Mouse (Mus musculus): ENCODE measurements around the gene Wdr46. TPM values are rescaled to one million over a fixed set of nuclear protein-coding genes. Genes with fewer than 3 reads are reported as not detected.

The Wdr46 gene
- total and polyA plus RNA-seq, 3 experiments: 39.8 to 72.4 (median 49.7) TPM

DNA sequence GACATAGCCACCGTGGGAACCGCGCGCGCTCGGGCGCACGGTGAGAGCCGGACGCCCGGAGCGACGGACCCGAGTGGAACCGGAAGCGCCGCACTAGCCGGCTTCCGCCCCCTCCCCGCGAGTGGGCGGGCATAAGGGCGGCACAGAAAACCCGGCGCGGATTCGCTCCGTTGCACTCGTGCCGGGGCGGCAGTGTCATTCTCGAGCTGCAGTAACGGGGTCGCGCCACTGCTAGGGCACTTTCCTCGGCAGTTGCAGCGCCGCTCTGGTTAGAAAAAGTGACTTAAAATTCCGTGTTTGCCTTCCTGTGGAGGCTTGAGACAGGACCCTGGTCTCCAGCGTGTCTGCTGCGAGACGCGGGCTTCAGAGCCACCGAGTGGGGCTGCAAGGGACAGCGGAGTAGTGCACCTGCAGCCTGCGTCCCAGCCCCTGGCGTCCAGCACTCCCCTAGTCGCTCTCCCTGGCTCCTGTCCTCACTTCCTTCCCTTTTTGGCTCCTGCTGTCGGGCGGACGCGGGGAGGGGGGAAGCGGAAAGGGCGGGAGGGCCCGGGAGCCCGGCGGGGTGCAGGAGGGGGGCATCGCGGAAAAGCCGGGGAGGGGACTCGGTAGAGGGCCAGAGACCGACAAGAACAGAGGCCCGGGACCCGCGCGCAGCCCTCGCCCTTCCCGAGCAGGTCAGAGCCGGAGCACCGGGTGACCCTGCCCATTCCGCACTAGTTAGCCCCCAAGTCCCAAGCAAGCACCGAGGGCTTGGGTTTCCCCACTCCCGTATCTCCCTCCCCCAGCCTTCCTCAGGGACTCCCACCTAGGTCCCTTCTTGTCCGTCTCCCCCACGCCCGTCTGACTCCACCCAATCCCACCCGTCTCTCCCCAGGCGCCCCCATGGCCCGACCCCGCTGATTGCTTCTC lies 10.8 kb upstream of the Wdr46 start, which contains the start of gene Rgl2 (continued):
- peak; percentile 100 for TF ChIP-seq MAZ (IDR thresholded peaks at IDR 0.05; ENCODE audit: low read depth, low read length)
- TF ChIP-seq NRF1 (IDR thresholded peaks at IDR 0.05; ENCODE audit: low read depth, low read length): 0 out of 2 replicates have a peak, but pooled peaks have one; percentile 20
- TF ChIP-seq ZKSCAN1 (IDR thresholded peaks at IDR 0.05; ENCODE audit: borderline replicate concordance, low read depth, low read length): no peak

DNA sequence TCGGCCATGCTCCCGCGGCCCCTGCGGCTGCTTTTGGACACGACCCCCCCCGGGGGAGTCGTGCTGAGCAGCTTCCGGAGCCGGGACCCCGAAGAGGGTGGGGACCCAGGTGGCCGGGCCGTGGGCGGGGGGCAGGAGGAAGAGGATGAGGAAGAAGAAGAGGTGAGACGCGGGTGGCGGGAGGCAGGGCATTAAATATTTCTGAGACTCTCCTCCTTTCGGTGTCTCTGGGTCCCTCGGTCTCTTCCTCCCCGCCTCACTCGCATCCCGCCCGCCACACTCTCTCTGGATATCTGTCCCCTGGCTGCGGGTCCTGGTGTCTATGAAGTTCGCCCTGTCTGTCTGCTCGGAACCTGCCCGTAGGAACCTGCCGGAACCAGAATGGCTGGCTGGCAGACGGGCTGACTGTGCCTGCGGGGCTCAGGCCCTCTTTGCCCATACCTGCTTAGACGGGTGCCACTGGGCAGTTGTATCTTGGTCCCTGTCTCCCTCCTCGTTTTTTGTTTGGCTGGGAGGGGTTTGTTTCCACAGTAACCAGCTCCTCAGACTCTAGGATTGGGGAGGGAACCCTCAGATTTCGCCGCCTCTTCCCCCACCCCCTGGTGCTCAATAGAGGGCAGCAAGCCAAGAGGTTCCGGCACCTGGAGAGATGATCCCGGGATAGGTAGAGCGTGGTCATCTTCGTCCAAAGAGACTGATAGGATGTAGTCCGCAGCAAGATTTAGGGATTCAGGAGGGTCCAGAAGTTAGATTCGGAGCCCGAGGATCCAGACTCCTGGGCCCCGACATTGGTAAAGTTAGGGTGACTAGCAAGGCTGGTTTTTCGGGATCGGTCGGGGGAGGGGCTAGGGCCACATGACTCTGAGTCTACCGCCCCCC lies 9.9 kb upstream of the Wdr46 start:
- in situ Hi-C loops (cut with MboI; ENCODE audit: low pct_ligation_motif_present, low pct_unique_long_range_greater_than_20kb, low sequenced_read_pairs) (no loop called here), dilution Hi-C loops (cut with MboI; ENCODE audit: extremely low pct_ligation_motif_present, extremely low pct_unique_long_range_greater_than_20kb, low sequenced_read_pairs) (no loop called here)
- no peak for TF ChIP-seq E2F4 (IDR thresholded peaks at IDR 0.05; ENCODE audit: insufficient replicate concordance, low read depth, low read length)
- no peak for TF ChIP-seq POLR2AphosphoS2 (IDR thresholded peaks at IDR 0.05; ENCODE audit: low read depth, low read length)
- TF ChIP-seq HCFC1 (IDR thresholded peaks at IDR 0.05; ENCODE audit: low read depth, low read length): no peak
- TF ChIP-seq ETS1 (conservative IDR thresholded peaks at IDR 0.05; ENCODE audit: low read depth, low read length): no peak
- TF ChIP-seq ZNF384 (IDR thresholded peaks at IDR 0.05; ENCODE audit: low read depth, low read length): no peak
- TF ChIP-seq POLR2A (IDR thresholded peaks at IDR 0.05; ENCODE audit: low read depth, low read length): 0 out of 2 replicates have a peak, but pooled peaks have one; percentile 18
- TF ChIP-seq SIN3A (IDR thresholded peaks at IDR 0.05; ENCODE audit: low read length): peak; percentile 85; the same call in 1 of the 2 replicates
- no peak for TF ChIP-seq USF2 (conservative IDR thresholded peaks at IDR 0.05; ENCODE audit: low read depth, low read length)
- peak; percentile 50; the same call in 1 of the 2 replicates for TF ChIP-seq MXI1 (IDR thresholded peaks at IDR 0.05; ENCODE audit: low read depth, low read length)
- TF ChIP-seq MAX (IDR thresholded peaks at IDR 0.05; ENCODE audit: low read length): no peak
- TF ChIP-seq PAX5 (IDR thresholded peaks at IDR 0.05; ENCODE audit: low read length): no peak
- Histone ChIP-seq H3K27ac (ENCODE audit: insufficient read depth, low read depth) (peak overlapping the region; percentile 74; the same call in 1 of the 2 replicates), H3K4me3 (replicated peaks in 1 of 3; ENCODE audit: low read depth in 2 of 3, low read length in 2 of 3, poor library complexity in 1 of 3) (peak overlapping the region; percentile 65 to 77 (median 75)), H3K79me2 (replicated peaks; ENCODE audit: control insufficient read depth, extremely low read depth, insufficient read depth, poor library complexity, severe bottlenecking) (0 out of 2 replicates have a peak, but pooled peaks cover 2% of the 10 kb centered on the region), H3K9me3 (replicated peaks; ENCODE audit: low read length) (no peaks in the 10 kb centered on the region), H3K4me2 (ENCODE audit: insufficient read depth, low read depth, poor library complexity, severe bottlenecking) (peak overlapping the region; percentile 79), H3K27me3 (replicated peaks) (no peaks in the 10 kb centered on the region), H3K4me1 (ENCODE audit: control insufficient read depth in 1 of 2, insufficient read depth in 2 of 2) (peaks cover 4 to 24% of the 10 kb centered on the region in 2 experiments), H3K9ac (ENCODE audit: insufficient read depth, low read depth) (peak overlapping the region; percentile 85), H3K36me3 (replicated peaks in 1 of 2; ENCODE audit: control insufficient read depth in 1 of 2, insufficient read depth in 1 of 2, low read length in 1 of 2) (peaks cover 42 to 73% of the 10 kb centered on the region in 2 experiments)
- DNase-seq (ENCODE audit: extremely low read depth): peak; percentile 82
